Mouse (Mus musculus) adipose tissue, adult 10 weeks (tissue): ENCODE results near the gene Ldha. TPM values are rescaled to one million over a fixed set of nuclear protein-coding genes. Genes with fewer than 3 reads are reported as not detected.

Experiments
- polyA plus RNA-seq: library from polyadenylated mRNA; stranded (reverse); fragments of 350-450 nt; fragmentation: Illumina TruSeq; extraction: RNeasy Lipid Tissue Mini Kit (QIAGEN cat#74804); gene quantifications from one replicate; pipeline ENCODE4 v1.2.3, GENCODE M21; 2014; ENCODE audit warnings: low read depth, low replicate concordance

Ldha gene
- 398 TPM for polyA plus RNA-seq

GRCm38 (mm10) chr7:46840787-46841525 lies at the start of gene Ldha:
Ldha (plus strand) TSS chr7:46841475.

GRCm38 (mm10) chr7:46795287-46796205 lies 45.7 kb upstream of the Ldha start, which contains the start of the genes Hps5 and Gtf2h1:
Hps5 (minus strand) TSS chr7:46796064.
Gtf2h1 (plus strand) TSS chr7:46796103.

DNA sequence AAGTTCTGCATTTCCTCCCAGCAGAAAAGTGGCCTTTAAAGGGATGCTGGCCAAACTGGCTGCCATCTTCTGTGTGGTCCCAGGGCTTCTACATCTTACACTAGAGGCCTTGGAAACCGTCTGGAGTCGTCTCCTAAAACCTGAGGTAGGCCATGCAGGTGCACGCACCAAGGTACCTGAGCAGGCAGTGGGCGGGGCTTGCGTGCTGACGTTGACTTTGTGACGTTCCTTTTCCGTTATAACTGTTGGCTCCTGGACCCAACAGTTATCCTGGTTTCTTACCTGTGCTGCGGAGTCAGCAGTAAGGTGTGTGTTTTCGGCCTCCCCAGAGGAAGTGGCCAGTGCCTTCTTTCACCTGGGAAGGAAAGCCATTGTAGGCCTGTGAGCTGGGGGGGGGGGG lies 19.7 kb downstream of the Ldha start, which contains the start of gene Ldhc:
Gene Ldhc (plus strand): TSS at position 208 of the 400 bp plus-strand sequence.

Other genes starting within 250 kb of the Ldha start
- gene Sergef, start 201.7 kb upstream of the Ldha start, polyA plus RNA-seq: 6.6 TPM
- 0.60 TPM for gene Tph1, start 168.9 kb upstream of the Ldha start, polyA plus RNA-seq
- gene Saal1, start 130.8 kb upstream of the Ldha start, polyA plus RNA-seq: 6.0 TPM
- 8.2 TPM for gene Saa3, start 125.8 kb upstream of the Ldha start, polyA plus RNA-seq
- not detected for gene Saa4, start 108.9 kb upstream of the Ldha start, polyA plus RNA-seq
- gene Saa1, start 98.5 kb upstream of the Ldha start, polyA plus RNA-seq: 0.63 TPM
- gene Saa2, start 89.7 kb upstream of the Ldha start, polyA plus RNA-seq: not detected
- gene Hps5, start 45.4 kb upstream of the Ldha start, polyA plus RNA-seq: 26.3 TPM
- 25.4 TPM for gene Gtf2h1, start 45.4 kb upstream of the Ldha start, polyA plus RNA-seq
- 73.9 TPM for gene Ldhc, start 19.7 kb downstream of the Ldha start, polyA plus RNA-seq
- gene Tsg101, start 78.5 kb downstream of the Ldha start, polyA plus RNA-seq: 89.0 TPM
- gene Uevld, start 117.1 kb downstream of the Ldha start, polyA plus RNA-seq: 15.0 TPM
- 45.0 TPM for gene Gm9999, start 142.1 kb downstream of the Ldha start, polyA plus RNA-seq
- 20.6 TPM for gene Spty2d1, start 166.9 kb downstream of the Ldha start, polyA plus RNA-seq
- 18.6 TPM for gene Tmem86a, start 209.1 kb downstream of the Ldha start, polyA plus RNA-seq